Mouse (Mus musculus) neural tube, embryonic 14.5 days (tissue): ENCODE results near the gene Nt5c1b. TPM values are rescaled to one million over a fixed set of nuclear protein-coding genes. Genes with fewer than 3 reads are reported as not detected.

Experiments
- ATAC-seq: fragments of 200-750 bp; cut with Nextera tagmentation; 2 replicates; pipeline ENCODE4 v1.8.0; 2017; ENCODE audit warnings: low read depth, mild to moderate bottlenecking, moderate TSS enrichment, moderate library complexity
- H3K27ac ChIP-seq: fragments of 300-500 bp; sonication (generic); 2 replicates; pipeline ENCODE4 v1.5.1; 2014; ENCODE audit warnings: low read depth, mild to moderate bottlenecking, control low read depth, low read length, moderate library complexity, mixed read lengths
- H3K27me3 ChIP-seq: fragments of 300-500 bp; sonication (generic); 2 replicates; pipeline ENCODE4 v1.6.1; 2014; ENCODE audit warnings: low read length; ENCODE audit not compliant: control insufficient read depth, insufficient read depth
- H3K36me3 ChIP-seq: fragments of 300-500 bp; sonication (generic); 2 replicates; pipeline ENCODE4 v1.6.1; 2014; ENCODE audit warnings: low read length, mixed read lengths; ENCODE audit not compliant: control insufficient read depth, insufficient read depth
- H3K4me1 ChIP-seq: fragments of 300-500 bp; sonication (generic); 2 replicates; pipeline ENCODE4 v1.6.1; 2014; ENCODE audit warnings: low read length; ENCODE audit not compliant: control insufficient read depth, insufficient read depth
- H3K4me2 ChIP-seq: fragments of 300-500 bp; sonication (generic); 2 replicates; pipeline ENCODE4 v1.6.1; 2014; ENCODE audit warnings: mild to moderate bottlenecking, low read depth, low read length, control low read depth
- H3K4me3 ChIP-seq: fragments of 300-500 bp; sonication (generic); 2 replicates; pipeline ENCODE4 v1.5.1; 2014; ENCODE audit warnings: low read depth, low read length, control low read depth, mixed read lengths
- H3K9ac ChIP-seq: fragments of 300-500 bp; sonication (generic); replicated peaks from 2 replicates; pipeline ENCODE4 v1.6.1; 2014; ENCODE audit warnings: low read depth, mild to moderate bottlenecking, control low read depth, low read length, mixed read lengths
- H3K9me3 ChIP-seq: fragments of 300-500 bp; sonication (generic); 2 replicates; pipeline ENCODE4 v1.6.1; 2016; ENCODE audit warnings: low read length; ENCODE audit not compliant: control insufficient read depth
- WGBS: fragments of 180-500 bp; shearing (Covaris S2); extraction: QIAGEN DNeasy Blood & Tissue Kit; methylation state at CpG from one replicate; pipeline ENCODE4 v1.1.7; 2014; 5-methylcytosine and 5-hydroxymethylcytosine counted together
- polyA plus RNA-seq: library from polyadenylated mRNA; unstranded; fragments of >200 nt; fragmentation: Nextera tagmentation; extraction: Ambion mirVana; gene quantifications from 2 replicates; pipeline ENCODE4 v1.2.1, GENCODE M21; 2014

The Nt5c1b gene
- polyA plus RNA-seq, 1 experiment from 2014 or later, result not detected

- 84% methylated on average over 3 of the region's 3 CpGs for WGBS
- Histone ChIP-seq H3K4me1 (no peaks in the 10 kb centered on the region), H3K27me3 (no peaks in the 10 kb centered on the region), H3K4me3 (no peak overlapping the region), H3K9me3 (no peaks in the 10 kb centered on the region), H3K9ac (no peak overlapping the region), H3K27ac (no peak overlapping the region), H3K36me3 (no peaks in the 10 kb centered on the region), H3K4me2 (no peak overlapping the region)
- no peak for ATAC-seq
Measured at GRCm38 (mm10) chr12:10410511-10411179, 40.9 kb downstream of the Nt5c1b start.

- 88% methylated on average over 1 of the region's 1 CpGs for WGBS
- H3K27me3 ChIP-seq, result no peaks in the 10 kb centered on the region
Measured at GRCm38 (mm10) chr12:10411453-10411852, 41.7 kb downstream of the Nt5c1b start.

GRCm38 (mm10) chr12:10422347-10422746, 52.6 kb downstream of the Nt5c1b start:
- no peaks in the 10 kb centered on the region for H3K9me3 ChIP-seq
- no peaks in the 10 kb centered on the region for H3K27me3 ChIP-seq
- H3K4me1 ChIP-seq, result no peaks in the 10 kb centered on the region
- H3K9ac ChIP-seq, result no peak overlapping the region
- H3K4me2 ChIP-seq, result no peak overlapping the region
- no peak for ATAC-seq
- H3K27ac ChIP-seq, result no peak overlapping the region
- WGBS, result 57% methylated on average over 3 of the region's 3 CpGs
- H3K36me3 ChIP-seq, result no peaks in the 10 kb centered on the region
- no peak overlapping the region for H3K4me3 ChIP-seq

More at GRCm38 (mm10) chr12:10411453-10411852, 41.7 kb downstream of the Nt5c1b start:
- no peak overlapping the region for H3K4me3 ChIP-seq
- H3K4me2 ChIP-seq, result no peak overlapping the region
- no peaks in the 10 kb centered on the region for H3K36me3 ChIP-seq
- no peak for ATAC-seq
- no peaks in the 10 kb centered on the region for H3K4me1 ChIP-seq
- no peak overlapping the region for H3K9ac ChIP-seq
- no peaks in the 10 kb centered on the region for H3K9me3 ChIP-seq
- no peak overlapping the region for H3K27ac ChIP-seq

- no peak overlapping the region for H3K4me2 ChIP-seq
- 31% methylated on average over 9 of the region's 9 CpGs for WGBS
- H3K27ac ChIP-seq, result no peak overlapping the region
- H3K9ac ChIP-seq, result no peak overlapping the region
- H3K4me3 ChIP-seq, result no peak overlapping the region
- no peaks in the 10 kb centered on the region for H3K9me3 ChIP-seq
- no peaks in the 10 kb centered on the region for H3K27me3 ChIP-seq
- H3K36me3 ChIP-seq, result no peaks in the 10 kb centered on the region
- 0 out of 2 replicates have a peak, but pooled peaks have one; percentile 11 for ATAC-seq
- no peaks in the 10 kb centered on the region for H3K4me1 ChIP-seq
Measured at GRCm38 (mm10) chr12:10425982-10426863, 56.5 kb downstream of the Nt5c1b start.

- WGBS, result 95% methylated on average over 1 of the region's 1 CpGs
- Histone ChIP-seq H3K4me1 (no peaks in the 10 kb centered on the region), H3K9me3 (no peaks in the 10 kb centered on the region), H3K4me3 (no peak overlapping the region), H3K4me2 (no peak overlapping the region), H3K27ac (no peak overlapping the region), H3K9ac (no peak overlapping the region), H3K27me3 (no peaks in the 10 kb centered on the region), H3K36me3 (no peaks in the 10 kb centered on the region)
- no peak for ATAC-seq
Measured at GRCm38 (mm10) chr12:10430999-10431398, 61.2 kb downstream of the Nt5c1b start.

GRCm38 (mm10) chr12:10438054-10439001, 68.6 kb downstream of the Nt5c1b start:
- Histone ChIP-seq H3K4me2 (no peak overlapping the region), H3K9me3 (no peaks in the 10 kb centered on the region), H3K36me3 (no peaks in the 10 kb centered on the region), H3K4me1 (no peaks in the 10 kb centered on the region), H3K27me3 (no peaks in the 10 kb centered on the region), H3K9ac (no peak overlapping the region), H3K27ac (no peak overlapping the region), H3K4me3 (no peak overlapping the region)
- 32% methylated on average over 15 of the region's 15 CpGs for WGBS
- ATAC-seq, result peak; percentile 68

Other genes with a start within 250 kb of the Nt5c1b start
- gene Rdh14, start 20.8 kb downstream of the Nt5c1b start, polyA plus RNA-seq, result 45.6 and 49.2 TPM in 2 replicates